Mouse (Mus musculus) liver, embryonic 14.5 days (tissue): ENCODE results near the gene Mcpt9.
"Not testable (repeated sequence)": the region's sequence is repeated elsewhere in the genome, so short reads cannot be mapped to it uniquely, and the experiment has no call there.

Experiments used
- CTCF ChIP-seq: IDR thresholded peaks from 2 replicates; pipeline ENCODE4 v1.5.1; 2016; ENCODE audit warnings: antibody characterized with exemption, low read depth, control low read depth
- EP300 ChIP-seq: IDR thresholded peaks from 2 replicates; pipeline ENCODE4 v1.6.1; 2016; ENCODE audit warnings: antibody characterized with exemption, low read depth

- TF ChIP-seq CTCF: not testable (repeated sequence)
- peak; percentile 64 for TF ChIP-seq EP300
Measured at GRCm38 (mm10) chr14:55987464-55987863, 42.8 kb downstream of the Mcpt9 start.
